In the genomic region with DNA sequence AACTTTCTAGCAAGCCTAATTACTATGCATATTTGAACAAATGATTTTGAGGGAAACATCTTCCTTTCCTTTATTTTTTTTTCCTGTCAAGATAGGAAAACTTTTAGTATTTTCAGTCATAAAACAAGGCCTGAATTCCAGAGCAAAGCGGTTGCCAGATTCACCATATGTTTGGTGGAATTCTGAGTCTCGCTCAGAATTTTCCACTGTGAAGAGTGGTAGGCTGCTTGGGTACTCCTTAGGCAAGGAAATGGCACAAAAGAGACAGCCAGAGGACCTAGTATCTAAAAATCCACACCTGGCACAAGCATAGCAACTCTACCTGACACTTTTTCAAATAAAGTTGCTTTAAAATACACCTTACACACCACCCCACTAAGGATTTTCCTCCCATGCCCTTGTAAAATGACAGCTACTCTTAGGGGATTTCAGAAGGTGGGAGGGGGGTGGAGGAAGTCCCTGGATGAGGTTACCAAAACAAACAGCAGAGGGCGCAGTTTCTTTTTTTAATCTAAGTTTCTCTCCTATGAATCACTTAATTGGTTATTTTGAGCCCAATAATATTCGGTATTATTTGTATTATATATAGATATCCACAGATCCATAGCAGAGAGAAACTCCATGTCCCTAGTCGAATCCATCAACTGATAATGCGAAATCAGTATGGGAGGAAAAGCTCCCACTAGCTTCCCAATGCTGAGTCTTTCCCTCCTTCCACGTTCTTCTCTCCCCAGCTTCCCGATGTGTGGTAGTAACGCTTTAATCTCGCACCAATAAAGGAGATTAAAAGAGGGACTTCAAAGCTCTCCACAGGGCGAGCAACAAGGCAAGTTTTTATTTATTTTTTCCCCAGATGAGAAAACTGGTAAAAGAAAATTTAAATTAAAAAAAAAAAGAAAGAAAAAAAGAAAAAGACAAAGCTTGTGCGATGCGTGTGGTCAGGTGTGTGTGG, we compare ENCODE assay signal across 8 mouse cellular contexts. TPM values are rescaled to one million over a fixed set of nuclear protein-coding genes. Genes with fewer than 3 reads are reported as not detected.
DNase-seq lines count a peak whose midpoint lies in the region; ATAC-seq and TF ChIP-seq lines count a peak whose summit lies in the region.

No protein-coding gene starts in this region.

- no peaks in the 10 kb centered on the region for H3K9me3 ChIP-seq in forebrain, embryonic 11.5 days (ENCODE audit: control insufficient read depth, low read length)
- no peaks in the 10 kb centered on the region for H3K9me3 ChIP-seq in hindbrain, embryonic 15.5 days
- no peaks in the 10 kb centered on the region for H3K9me3 ChIP-seq in stomach, embryonic 15.5 days

- peak overlapping the region; percentile 100 for H3K4me2 ChIP-seq in forebrain, embryonic 11.5 days (ENCODE audit: low read depth, low read length, severe bottlenecking)
- peak overlapping the region; percentile 91 for H3K4me2 ChIP-seq in hindbrain, embryonic 15.5 days
- H3K4me2 ChIP-seq in stomach, embryonic 15.5 days, result peak overlapping the region; percentile 98

- TF ChIP-seq CTCF in left cerebral cortex, adult 2 months (IDR thresholded peaks at IDR 0.05), result peak; percentile 74

- DNase-seq in gastrocnemius, adult 18-20 months (ENCODE audit: low spot score), result peak; percentile 44
- no peak for DNase-seq in gastrocnemius, postnatal 25 days
- peak; percentile 58 for DNase-seq in forebrain, embryonic 11.5 days (ENCODE audit: low spot score)
- peak; percentile 43 to 61 for DNase-seq in left cerebral cortex, adult 2 months (ENCODE audit: extremely low spot score in 1 of 2, low spot score in 2 of 2)
- DNase-seq in mesoderm, embryonic 11.5 days (ENCODE audit: low read depth, low spot score), result peak; percentile 68

- no peaks in the 10 kb centered on the region for H3K36me3 ChIP-seq in forebrain, embryonic 11.5 days (ENCODE audit: control insufficient read depth, insufficient read depth, low read length)
- H3K36me3 ChIP-seq in hindbrain, embryonic 15.5 days, result no peaks in the 10 kb centered on the region
- H3K36me3 ChIP-seq in stomach, embryonic 15.5 days, result no peaks in the 10 kb centered on the region

- H3K4me1 ChIP-seq in brown adipose tissue, adult 24 weeks (ENCODE audit: control insufficient read depth, insufficient read depth, insufficient read length, low read length), result no peaks in the 10 kb centered on the region
- H3K4me1 ChIP-seq in forebrain, embryonic 11.5 days (replicated peaks; ENCODE audit: control insufficient read depth, insufficient read depth, low read length), result 0 out of 2 replicates have a peak, but pooled peaks cover 2% of the 10 kb centered on the region
- H3K4me1 ChIP-seq in hindbrain, embryonic 15.5 days (replicated peaks), result 0 out of 2 replicates have a peak, but pooled peaks cover 7% of the 10 kb centered on the region
- H3K4me1 ChIP-seq in stomach, embryonic 15.5 days, result peaks cover 3% of the 10 kb centered on the region; the same call in 1 of the 2 replicates

- no peak overlapping the region for H3K27ac ChIP-seq in brown adipose tissue, adult 24 weeks (replicated peaks; ENCODE audit: low read depth, low read length)
- no peak overlapping the region for H3K27ac ChIP-seq in forebrain, embryonic 11.5 days (ENCODE audit: low read depth, low read length)
- peak overlapping the region; percentile 82 for H3K27ac ChIP-seq in hindbrain, embryonic 15.5 days (replicated peaks)
- H3K27ac ChIP-seq in left cerebral cortex, adult 2 months, result peak overlapping the region; percentile 61; the same call in 1 of the 2 replicates
- no peak overlapping the region for H3K27ac ChIP-seq in stomach, embryonic 15.5 days

- intact Hi-C loops in left cerebral cortex, adult 2 months (cut with DNase I), result loop anchor here (2.0 to 5.0 kb wide), 5 partner anchors 109 to 926 kb away; partner anchors contain the start of gene Prmt6

- peak; percentile 58 for ATAC-seq in forebrain, embryonic 11.5 days (replicated peaks; ENCODE audit: low FRiP score)
- peak; percentile 54 for ATAC-seq in hindbrain, embryonic 15.5 days (ENCODE audit: low FRiP score, low read depth)
- ATAC-seq in stomach, embryonic 15.5 days (ENCODE audit: insufficient read depth, low FRiP score, low read depth), result no peak

- H3K9ac ChIP-seq in forebrain, embryonic 11.5 days (ENCODE audit: low read length), result peak overlapping the region; percentile 55
- H3K9ac ChIP-seq in hindbrain, embryonic 15.5 days, result peak overlapping the region; percentile 64
- H3K9ac ChIP-seq in stomach, embryonic 15.5 days, result no peak overlapping the region

- no peaks in the 10 kb centered on the region; the same call in 1 of the 2 replicates for H3K27me3 ChIP-seq in forebrain, embryonic 11.5 days (ENCODE audit: control insufficient read depth, insufficient read depth, low read length)
- no peaks in the 10 kb centered on the region for H3K27me3 ChIP-seq in hindbrain, embryonic 15.5 days
- peaks cover 10% of the 10 kb centered on the region; the same call in 1 of the 2 replicates for H3K27me3 ChIP-seq in stomach, embryonic 15.5 days (replicated peaks)

- H3K4me3 ChIP-seq in brown adipose tissue, adult 24 weeks (ENCODE audit: insufficient read depth, low read depth, low read length), result peak overlapping the region; percentile 52
- peak overlapping the region; percentile 59 for H3K4me3 ChIP-seq in forebrain, embryonic 11.5 days (ENCODE audit: low read depth, low read length)
- peak overlapping the region; percentile 75 for H3K4me3 ChIP-seq in hindbrain, embryonic 15.5 days
- H3K4me3 ChIP-seq in left cerebral cortex, adult 2 months, result peak overlapping the region; percentile 68
- H3K4me3 ChIP-seq in stomach, embryonic 15.5 days (replicated peaks), result peak overlapping the region; percentile 56

- WGBS in forebrain, embryonic 11.5 days, result 4% methylated on average over 13 of the region's 13 CpGs
- WGBS in hindbrain, embryonic 15.5 days, result 2% methylated on average over 13 of the region's 13 CpGs
- WGBS in stomach, embryonic 15.5 days, result 4% methylated on average over 13 of the region's 13 CpGs

RNA-seq across cellular contexts. Expression of gene Ntng1, which starts 2.2 kb away (rescaled TPM):
- total RNA-seq in gastrocnemius, adult 18-20 months (2021), result 1 to 10 TPM in 1 of 2 experiments, under 1 TPM in 1; 0.41 to 2.0 TPM
- total RNA-seq in gastrocnemius, postnatal 25 days (2021), result under 1 TPM; 0.13 to 0.35 TPM
- polyA plus RNA-seq in brown adipose tissue, adult 24 weeks (2012; ENCODE audit: insufficient read depth, insufficient read length, missing spikeins), result not detected in 2 replicates
- polyA plus RNA-seq in forebrain, embryonic 11.5 days (2014; fragmentation: Nextera tagmentation; extraction: Ambion mirVana), result 2.0 and 4.0 TPM in 2 replicates
- polyA plus RNA-seq in hindbrain, embryonic 15.5 days (2015; fragmentation: Nextera tagmentation; extraction: Ambion mirVana), result 18.9 and 21.8 TPM in 2 replicates
- total RNA-seq in left cerebral cortex, adult 2 months (2021), result 10 to 100 TPM; 33.2 to 38.2 TPM
- polyA plus RNA-seq in stomach, embryonic 15.5 days (2015; fragmentation: Nextera tagmentation; extraction: Ambion mirVana), result 3.3 and 4.4 TPM in 2 replicates

Comparison
In these comparisons a context has a peak if more than half of its experiments do, and no peak if none do; other contexts are left out.
1. H3K27ac ChIP-seq: peak in hindbrain, embryonic 15.5 days (single experiment) and left cerebral cortex, adult 2 months (single experiment); none in brown adipose tissue, adult 24 weeks (single experiment), forebrain, embryonic 11.5 days (single experiment) and stomach, embryonic 15.5 days (single experiment).
2. Peak in every context shown above with its lines, with median percentiles within 50 percentile points of each other: H3K4me3 ChIP-seq and H3K4me2 ChIP-seq.